22 mouse cellular contexts compared by ENCODE assay signal in genomic region chr4:62856406-62856805, GRCm38 (mm10).
"Had no signal": no experiment of that assay in that cellular context is flagged by ENCODE, and none has a peak within 500 bp of the region (broad histone marks: within the 10 kb centered on the region; RNA-seq: fewer than 3 reads in every experiment).

No protein-coding gene starts in this region.

- H3K27me3 ChIP-seq: limb, embryonic 13.5 days; liver, embryonic 12.5 days; liver, embryonic 15.5 days; lung, embryonic 15.5 days; neural tube, embryonic 13.5 days; stomach, embryonic 15.5 days had no signal

- H3K4me2 ChIP-seq: limb, embryonic 13.5 days; liver, embryonic 12.5 days; liver, embryonic 15.5 days; lung, embryonic 15.5 days; midbrain, embryonic 11.5 days; neural tube, embryonic 13.5 days; stomach, embryonic 15.5 days had no signal

- ATAC-seq: liver, embryonic 12.5 days had no signal

- H3K4me1 ChIP-seq: limb, embryonic 10.5 days; limb, embryonic 13.5 days; liver, embryonic 12.5 days; liver, embryonic 15.5 days; lung, embryonic 15.5 days; neural tube, embryonic 13.5 days; stomach, embryonic 15.5 days had no signal

- H3K9me3 ChIP-seq: limb, embryonic 10.5 days; limb, embryonic 13.5 days; liver, embryonic 12.5 days; liver, embryonic 15.5 days; lung, embryonic 15.5 days; neural tube, embryonic 13.5 days; stomach, embryonic 15.5 days had no signal

- H3K36me3 ChIP-seq: limb, embryonic 10.5 days; limb, embryonic 13.5 days; liver, embryonic 12.5 days; liver, embryonic 15.5 days; lung, embryonic 15.5 days; neural tube, embryonic 13.5 days; stomach, embryonic 15.5 days had no signal

- DNase-seq: kidney, adult 8-10 months; kidney, postnatal 14 days; kidney, postnatal 4 days; layer of hippocampus, adult 9-11 months; liver; lung, adult 18-20 months; lung, postnatal 10 days; lung, postnatal 4 days; midbrain, embryonic 14.5 days; retina, postnatal 1 day; right cerebral cortex, postnatal 25 days; spleen, adult 18-20 months; thymus, postnatal 25 days had no signal

- H3K27ac ChIP-seq: layer of hippocampus, adult 2 months; limb, embryonic 10.5 days; limb, embryonic 13.5 days; liver, embryonic 12.5 days; liver, embryonic 15.5 days; lung, embryonic 15.5 days; neural tube, embryonic 13.5 days; stomach, embryonic 15.5 days had no signal

- H3K4me3 ChIP-seq: layer of hippocampus, adult 2 months; limb, embryonic 10.5 days; limb, embryonic 13.5 days; liver, embryonic 12.5 days; liver, embryonic 15.5 days; lung, embryonic 15.5 days; neural tube, embryonic 13.5 days; stomach, embryonic 15.5 days had no signal

- H3K9ac ChIP-seq: limb, embryonic 13.5 days; liver, embryonic 12.5 days; liver, embryonic 15.5 days; lung, embryonic 15.5 days; neural tube, embryonic 13.5 days; stomach, embryonic 15.5 days had no signal
